Mouse (Mus musculus) intestine, postnatal 0 days (tissue): ENCODE measurements around the gene Sh3yl1. TPM values are rescaled to one million over a fixed set of nuclear protein-coding genes. Genes with fewer than 3 reads are reported as not detected.
A peak's percentile ranks its signal among the peaks of the same experiment; 100 is the strongest.

Experiments used
- ATAC-seq: fragments of 200-750 bp; cut with Nextera tagmentation; 2 replicates; pipeline ENCODE4 v1.8.0; 2017; ENCODE audit warnings: mild to moderate bottlenecking, moderate TSS enrichment, moderate library complexity
- H3K27ac ChIP-seq: fragments of 300-500 bp; sonication (generic); 2 replicates; pipeline ENCODE4 v1.5.1; 2014; ENCODE audit warnings: mild to moderate bottlenecking, low read depth, low read length, moderate library complexity
- H3K27me3 ChIP-seq: fragments of 300-500 bp; sonication (generic); replicated peaks from 2 replicates; pipeline ENCODE4 v1.6.1; 2014; ENCODE audit warnings: low read length, mixed read lengths; ENCODE audit not compliant: control insufficient read depth, insufficient read depth
- H3K36me3 ChIP-seq: fragments of 300-500 bp; sonication (generic); 2 replicates; pipeline ENCODE4 v1.6.1; 2014; ENCODE audit warnings: mild to moderate bottlenecking, moderate library complexity; ENCODE audit not compliant: control insufficient read depth, insufficient read depth
- H3K4me1 ChIP-seq: fragments of 300-500 bp; sonication (generic); replicated peaks from 2 replicates; pipeline ENCODE4 v1.6.1; 2014; ENCODE audit warnings: antibody characterized with exemption, low read length, mixed read lengths; ENCODE audit not compliant: control insufficient read depth, insufficient read depth
- H3K4me2 ChIP-seq: fragments of 300-500 bp; sonication (generic); replicated peaks from 2 replicates; pipeline ENCODE4 v1.6.1; 2014; ENCODE audit warnings: low read depth, mild to moderate bottlenecking, moderate library complexity
- H3K4me3 ChIP-seq: fragments of 300-500 bp; sonication (generic); 2 replicates; pipeline ENCODE4 v1.5.1; 2014; ENCODE audit warnings: low read depth, low read length
- H3K9ac ChIP-seq: fragments of 300-500 bp; sonication (generic); 2 replicates; pipeline ENCODE4 v1.6.1; 2014; ENCODE audit warnings: mild to moderate bottlenecking, low read depth, low read length
- H3K9me3 ChIP-seq: fragments of 300-500 bp; sonication (generic); 2 replicates; pipeline ENCODE4 v1.6.1; 2016; ENCODE audit warnings: mixed run types; ENCODE audit not compliant: control insufficient read depth
- CTCF ChIP-seq: sonication (generic); IDR thresholded peaks from 2 replicates; pipeline ENCODE4 v1.5.1; 2016; ENCODE audit warnings: low read depth, mild to moderate bottlenecking, control low read depth, antibody characterized with exemption, moderate library complexity
- WGBS: fragments of 180-500 bp; shearing (Covaris S2); extraction: QIAGEN DNeasy Blood & Tissue Kit; methylation state at CpG from one replicate; pipeline ENCODE4 v1.1.7; 2014; 5-methylcytosine and 5-hydroxymethylcytosine counted together
- polyA plus RNA-seq: library from polyadenylated mRNA; unstranded; fragments of >200 nt; fragmentation: Nextera tagmentation; extraction: Ambion mirVana; gene quantifications from 2 replicates; pipeline ENCODE4 v1.2.1, GENCODE M21; 2015

Gene Sh3yl1
- polyA plus RNA-seq, 1 experiment from 2014 or later: 33.3 TPM

GRCm38 (mm10) chr12:30933299-30933698, 21.8 kb downstream of the Sh3yl1 start:
- H3K27ac ChIP-seq: no peak overlapping the region; the same call in 1 of the 2 replicates
- 47% methylated on average over 2 of the region's 2 CpGs for WGBS
- no peak overlapping the region for H3K9ac ChIP-seq
- no peaks in the 10 kb centered on the region for H3K36me3 ChIP-seq
- ATAC-seq: peak; percentile 98
- H3K27me3 ChIP-seq: no peaks in the 10 kb centered on the region
- no peaks in the 10 kb centered on the region for H3K4me1 ChIP-seq
- no peaks in the 10 kb centered on the region for H3K9me3 ChIP-seq
- no peak for TF ChIP-seq CTCF
- H3K4me2 ChIP-seq: no peak overlapping the region
- no peak overlapping the region for H3K4me3 ChIP-seq

GRCm38 (mm10) chr12:30936899-30937298, 25.4 kb downstream of the Sh3yl1 start:
- ATAC-seq: no peak
- H3K4me3 ChIP-seq: no peak overlapping the region
- WGBS: 64% methylated on average over 2 of the region's 2 CpGs
- H3K27ac ChIP-seq: no peak overlapping the region
- TF ChIP-seq CTCF: no peak
- H3K36me3 ChIP-seq: peaks cover 15% of the 10 kb centered on the region
- no peak overlapping the region for H3K9ac ChIP-seq
- H3K9me3 ChIP-seq: no peaks in the 10 kb centered on the region
- H3K27me3 ChIP-seq: no peaks in the 10 kb centered on the region
- no peaks in the 10 kb centered on the region for H3K4me1 ChIP-seq
- H3K4me2 ChIP-seq: no peak overlapping the region

GRCm38 (mm10) chr12:30943057-30943986, 31.9 kb downstream of the Sh3yl1 start:
- H3K27me3 ChIP-seq: no peaks in the 10 kb centered on the region
- ATAC-seq: peak; percentile 99
- H3K4me2 ChIP-seq: peak overlapping the region; percentile 6; the same call in 1 of the 2 replicates
- no peak overlapping the region for H3K9ac ChIP-seq
- peak overlapping the region; percentile 87 for H3K27ac ChIP-seq
- no peak overlapping the region for H3K4me3 ChIP-seq
- peaks cover 6% of the 10 kb centered on the region; the same call in 1 of the 2 replicates for H3K4me1 ChIP-seq
- 64% methylated on average over 14 of the region's 14 CpGs for WGBS
- peak; percentile 51 for TF ChIP-seq CTCF
- H3K9me3 ChIP-seq: no peaks in the 10 kb centered on the region
- H3K36me3 ChIP-seq: peaks cover 15% of the 10 kb centered on the region

- Histone ChIP-seq H3K27ac (no peak overlapping the region), H3K4me3 (no peak overlapping the region), H3K36me3 (peaks cover 15% of the 10 kb centered on the region), H3K9me3 (no peaks in the 10 kb centered on the region), H3K4me2 (no peak overlapping the region), H3K27me3 (no peaks in the 10 kb centered on the region), H3K4me1 (peaks cover 6% of the 10 kb centered on the region; the same call in 1 of the 2 replicates), H3K9ac (no peak overlapping the region)
- WGBS: 51% methylated on average over 3 of the region's 3 CpGs
- no peak for TF ChIP-seq CTCF
- ATAC-seq: no peak
Observed at GRCm38 (mm10) chr12:30944197-30944596, 32.7 kb downstream of the Sh3yl1 start.

GRCm38 (mm10) chr12:30970700-30971099, 59.2 kb downstream of the Sh3yl1 start:
- TF ChIP-seq CTCF: no peak
- H3K4me2 ChIP-seq: no peak overlapping the region
- no peaks in the 10 kb centered on the region for H3K4me1 ChIP-seq
- WGBS: 79% methylated on average over 2 of the region's 2 CpGs
- no peaks in the 10 kb centered on the region for H3K27me3 ChIP-seq
- no peak for ATAC-seq
- no peaks in the 10 kb centered on the region for H3K36me3 ChIP-seq
- H3K9me3 ChIP-seq: no peaks in the 10 kb centered on the region
- no peak overlapping the region for H3K4me3 ChIP-seq
- no peak overlapping the region for H3K9ac ChIP-seq
- H3K27ac ChIP-seq: no peak overlapping the region

- no peak overlapping the region for H3K27ac ChIP-seq
- no peak for ATAC-seq
- no peaks in the 10 kb centered on the region for H3K27me3 ChIP-seq
- no peak overlapping the region for H3K4me2 ChIP-seq
- no peak overlapping the region for H3K4me3 ChIP-seq
- no peaks in the 10 kb centered on the region for H3K36me3 ChIP-seq
- H3K9me3 ChIP-seq: no peaks in the 10 kb centered on the region
- no peak overlapping the region for H3K9ac ChIP-seq
- no peaks in the 10 kb centered on the region for H3K4me1 ChIP-seq
- no peak for TF ChIP-seq CTCF
- 80% methylated on average over 4 of the region's 4 CpGs for WGBS
Observed at GRCm38 (mm10) chr12:31003795-31004194, 92.3 kb downstream of the Sh3yl1 start.
